20 mouse cellular contexts compared by ENCODE assay signal in genomic region chr6:103533048-103533447, GRCm38 (mm10). TPM values are rescaled to one million over a fixed set of nuclear protein-coding genes. Genes with fewer than 3 reads are reported as not detected.
"Had no signal": no experiment of that assay in that cellular context is flagged by ENCODE, and none has a peak within 500 bp of the region (broad histone marks: within the 10 kb centered on the region; RNA-seq: fewer than 3 reads in every experiment).

No protein-coding gene starts in this region.

- H3K27me3 ChIP-seq: midbrain, embryonic 13.5 days; midbrain, embryonic 15.5 days; stomach, embryonic 15.5 days had no signal

- ATAC-seq: midbrain, embryonic 13.5 days; midbrain, embryonic 15.5 days had no signal

- H3K4me3 ChIP-seq: midbrain, embryonic 10.5 days; midbrain, embryonic 13.5 days; midbrain, embryonic 15.5 days; myocyte; stomach, embryonic 15.5 days had no signal

- H3K27ac ChIP-seq: liver, embryonic 14.5 days; midbrain, embryonic 10.5 days; midbrain, embryonic 13.5 days; midbrain, embryonic 15.5 days; stomach, embryonic 15.5 days; stomach, postnatal 0 days had no signal

- H3K9me3 ChIP-seq: midbrain, embryonic 10.5 days; midbrain, embryonic 13.5 days; midbrain, embryonic 15.5 days; stomach, embryonic 15.5 days had no signal

- H3K36me3 ChIP-seq: midbrain, embryonic 10.5 days; midbrain, embryonic 13.5 days; midbrain, embryonic 15.5 days; stomach, embryonic 15.5 days had no signal

- H3K9ac ChIP-seq: liver, embryonic 14.5 days; lung, embryonic 14.5 days; midbrain, embryonic 13.5 days; midbrain, embryonic 15.5 days; stomach, embryonic 15.5 days had no signal

- H3K4me1 ChIP-seq: midbrain, embryonic 10.5 days; midbrain, embryonic 13.5 days; midbrain, embryonic 15.5 days; stomach, embryonic 15.5 days had no signal

- H3K4me2 ChIP-seq: lung, embryonic 14.5 days; midbrain, embryonic 13.5 days; midbrain, embryonic 15.5 days; stomach, embryonic 15.5 days had no signal

- DNase-seq: lung, adult 18-20 months; lung, embryonic 14.5 days; lung, postnatal 10 days; lung, postnatal 4 days; retina, postnatal 1 day; right cerebral cortex, adult 18-20 months; right cerebral cortex, postnatal 25 days; right cerebral cortex, postnatal 4 days; spleen, adult 18-20 months; thymus, adult 2 months; thymus, postnatal 25 days; thymus, postnatal 4 days had no signal

RNA-seq across cellular contexts. Expression of gene Chl1, which starts 22.7 kb away (rescaled TPM):
- total RNA-seq: megakaryocyte-erythroid progenitor cell, adult 5-6 weeks had no signal
- polyA plus RNA-seq: myocyte had no signal
